Mouse (Mus musculus) embryonic facial prominence, embryonic 14.5 days (tissue): Measurements from ENCODE around the gene Klhl25. TPM values are rescaled to one million over a fixed set of nuclear protein-coding genes. Genes with fewer than 3 reads are reported as not detected.
"Not testable (repeated sequence)": the region's sequence is repeated elsewhere in the genome, so short reads cannot be mapped to it uniquely, and the experiment has no call there.

Experiments
- ATAC-seq: fragments of 200-750 bp; cut with Nextera tagmentation; 2 replicates; pipeline ENCODE4 v1.8.0; 2017; ENCODE audit warnings: low read depth, moderate number of reproducible peaks, moderate TSS enrichment
- DNase-seq: peaks from one replicate; pipeline ENCODE4 v3.0.0-alpha.2; 2015; ENCODE audit warnings: low spot score
- H3K27ac ChIP-seq: fragments of 300-500 bp; sonication (generic); replicated peaks from 2 replicates; pipeline ENCODE4 v1.5.1; 2014; ENCODE audit warnings: low read depth, mild to moderate bottlenecking, low read length, moderate library complexity
- H3K27me3 ChIP-seq: fragments of 300-500 bp; sonication (generic); replicated peaks from 2 replicates; pipeline ENCODE4 v1.6.1; 2014; ENCODE audit warnings: low read length; ENCODE audit not compliant: control insufficient read depth, insufficient read depth
- H3K36me3 ChIP-seq: fragments of 300-500 bp; sonication (generic); 2 replicates; pipeline ENCODE4 v1.6.1; 2014; ENCODE audit warnings: low read length, mixed read lengths; ENCODE audit not compliant: control insufficient read depth, insufficient read depth
- H3K4me1 ChIP-seq: fragments of 300-500 bp; sonication (generic); 2 replicates; pipeline ENCODE4 v1.6.1; 2014; ENCODE audit warnings: antibody characterized with exemption, low read length; ENCODE audit not compliant: control insufficient read depth, insufficient read depth
- H3K4me2 ChIP-seq: fragments of 300-500 bp; sonication (generic); 2 replicates; pipeline ENCODE4 v1.6.1; 2014; ENCODE audit warnings: low read depth, mild to moderate bottlenecking, low read length, moderate library complexity, mixed read lengths
- H3K4me3 ChIP-seq: fragments of 300-500 bp; sonication (generic); 2 replicates; pipeline ENCODE4 v1.5.1; 2014; ENCODE audit warnings: low read depth, mild to moderate bottlenecking, low read length
- H3K9ac ChIP-seq: fragments of 300-500 bp; sonication (generic); 2 replicates; pipeline ENCODE4 v1.6.1; 2014; ENCODE audit warnings: low read depth, mild to moderate bottlenecking, low read length, moderate library complexity, mixed read lengths
- H3K9me3 ChIP-seq: fragments of 300-500 bp; sonication (generic); 2 replicates; pipeline ENCODE4 v1.6.1; 2016; ENCODE audit warnings: low read length; ENCODE audit not compliant: control insufficient read depth
- WGBS: fragments of 180-500 bp; shearing (Covaris S2); extraction: QIAGEN DNeasy Blood & Tissue Kit; methylation state at CpG from one replicate; pipeline ENCODE4 v1.1.7; 2014; 5-methylcytosine and 5-hydroxymethylcytosine counted together
- polyA plus RNA-seq: library from polyadenylated mRNA; unstranded; fragments of >200 nt; fragmentation: Nextera tagmentation; extraction: Ambion mirVana; gene quantifications from 2 replicates; pipeline ENCODE4 v1.2.1, GENCODE M21; 2014

Gene Klhl25
- polyA plus RNA-seq, 1 experiment from 2014 or later, result 20.1 TPM

GRCm38 (mm10) chr7:75833960-75834359 lies 14.2 kb upstream of the Klhl25 start:
- not testable (repeated sequence) for ATAC-seq, H3K27ac ChIP-seq, H3K4me2 ChIP-seq, H3K9ac ChIP-seq, H3K27me3 ChIP-seq, H3K36me3 ChIP-seq, DNase-seq, H3K9me3 ChIP-seq, H3K4me3 ChIP-seq, H3K4me1 ChIP-seq
- 81% methylated on average over 3 of the region's 4 CpGs for WGBS

GRCm38 (mm10) chr7:75834932-75835631 lies 13.0 kb upstream of the Klhl25 start:
- H3K9ac ChIP-seq, H3K4me3 ChIP-seq, H3K4me2 ChIP-seq, H3K27ac ChIP-seq, H3K27me3 ChIP-seq, H3K4me1 ChIP-seq, ATAC-seq, H3K36me3 ChIP-seq, DNase-seq, H3K9me3 ChIP-seq: not testable (repeated sequence)
- 78% methylated on average over 2 of the region's 6 CpGs for WGBS

- ATAC-seq, result no peak
- 85% methylated on average over 4 of the region's 4 CpGs for WGBS
- no peaks in the 10 kb centered on the region for H3K9me3 ChIP-seq
Measured at GRCm38 (mm10) chr7:75840071-75840470, 8.0 kb upstream of the Klhl25 start.

GRCm38 (mm10) chr7:75842306-75842705 lies 5.8 kb upstream of the Klhl25 start:
- no peak overlapping the region for H3K27ac ChIP-seq
- DNase-seq (no peak), ATAC-seq (no peak)
- no peaks in the 10 kb centered on the region for H3K9me3 ChIP-seq
- no peak overlapping the region for H3K9ac ChIP-seq
- H3K27me3 ChIP-seq, result no peaks in the 10 kb centered on the region
- H3K36me3 ChIP-seq, result no peaks in the 10 kb centered on the region
- H3K4me3 ChIP-seq, result no peak overlapping the region
- 79% methylated on average over 3 of the region's 3 CpGs for WGBS
- no peaks in the 10 kb centered on the region for H3K4me1 ChIP-seq
- H3K4me2 ChIP-seq, result no peak overlapping the region

More at GRCm38 (mm10) chr7:75840071-75840470, 8.0 kb upstream of the Klhl25 start:
- no peak overlapping the region for H3K4me3 ChIP-seq
- H3K4me2 ChIP-seq, result no peak overlapping the region
- no peaks in the 10 kb centered on the region for H3K27me3 ChIP-seq
- H3K4me1 ChIP-seq, result no peaks in the 10 kb centered on the region
- no peak overlapping the region for H3K27ac ChIP-seq
- no peak overlapping the region for H3K9ac ChIP-seq
- no peak for DNase-seq
- H3K36me3 ChIP-seq, result no peaks in the 10 kb centered on the region

GRCm38 (mm10) chr7:75845936-75846335 lies 2.2 kb upstream of the Klhl25 start:
- WGBS, result 83% methylated on average over 1 of the region's 1 CpGs
- H3K4me2 ChIP-seq, result no peak overlapping the region
- H3K9me3 ChIP-seq, result no peaks in the 10 kb centered on the region
- H3K4me1 ChIP-seq, result peaks cover 9% of the 10 kb centered on the region
- no peak overlapping the region for H3K27ac ChIP-seq
- H3K9ac ChIP-seq, result no peak overlapping the region
- peak; percentile 77 for DNase-seq
- no peak overlapping the region for H3K4me3 ChIP-seq
- H3K27me3 ChIP-seq, result no peaks in the 10 kb centered on the region
- ATAC-seq, result no peak
- H3K36me3 ChIP-seq, result no peaks in the 10 kb centered on the region

GRCm38 (mm10) chr7:75846942-75847341 lies 1.2 kb upstream of the Klhl25 start:
- DNase-seq, result no peak
- Histone ChIP-seq H3K4me3 (no peak overlapping the region), H3K9ac (no peak overlapping the region), H3K4me1 (peaks cover 10% of the 10 kb centered on the region), H3K4me2 (no peak overlapping the region), H3K36me3 (no peaks in the 10 kb centered on the region), H3K27ac (no peak overlapping the region), H3K27me3 (no peaks in the 10 kb centered on the region), H3K9me3 (no peaks in the 10 kb centered on the region)
- no peak for ATAC-seq
- WGBS, result 49% methylated on average over 7 of the region's 7 CpGs

- Histone ChIP-seq H3K4me2 (peak overlapping the region; percentile 93), H3K36me3 (no peaks in the 10 kb centered on the region), H3K4me3 (peak overlapping the region; percentile 85), H3K27ac (peak overlapping the region; percentile 93), H3K9ac (peak overlapping the region; percentile 94), H3K4me1 (peaks cover 15% of the 10 kb centered on the region), H3K27me3 (no peaks in the 10 kb centered on the region), H3K9me3 (no peaks in the 10 kb centered on the region)
- ATAC-seq (peak; percentile 1; the same call in 1 of the 2 replicates), DNase-seq (no peak)
- 6% methylated on average over 6 of the region's 6 CpGs for WGBS
Measured at GRCm38 (mm10) chr7:75847489-75847888, 621 bp upstream of the Klhl25 start.

- Histone ChIP-seq H3K27me3 (no peaks in the 10 kb centered on the region), H3K9me3 (no peaks in the 10 kb centered on the region), H3K4me1 (peaks cover 20% of the 10 kb centered on the region), H3K9ac (peak overlapping the region; percentile 94), H3K4me2 (peak overlapping the region; percentile 93), H3K27ac (peak overlapping the region; percentile 93), H3K4me3 (peak overlapping the region; percentile 85), H3K36me3 (no peaks in the 10 kb centered on the region)
- 1% methylated on average over 24 of the region's 25 CpGs for WGBS
- ATAC-seq, result 0 out of 2 replicates have a peak, but pooled peaks have one; percentile 2
- DNase-seq, result no peak
Measured at GRCm38 (mm10) chr7:75848776-75849670, 913 bp downstream of the Klhl25 start.
